Mouse (Mus musculus) liver, postnatal 0 days (tissue): ENCODE data around the gene Hlcs. TPM values are rescaled to one million over a fixed set of nuclear protein-coding genes. Genes with fewer than 3 reads are reported as not detected.

Experiments
- ATAC-seq: fragments of 200-750 bp; cut with Nextera tagmentation; 2 replicates; pipeline ENCODE4 v1.8.0; 2017; ENCODE audit warnings: mild to moderate bottlenecking, moderate library complexity
- DNase-seq: peaks from one replicate; pipeline ENCODE4 v3.0.0-alpha.2; 2016
- H3K27ac ChIP-seq: fragments of 300-500 bp; sonication (generic); 2 replicates; pipeline ENCODE4 v1.5.1; 2014; ENCODE audit warnings: antibody characterized with exemption, moderate library complexity, mild to moderate bottlenecking, low read depth
- H3K27me3 ChIP-seq: fragments of 300-500 bp; sonication (generic); 2 replicates; pipeline ENCODE4 v1.6.1; 2014; ENCODE audit warnings: low read length, control low read depth, mixed read lengths; ENCODE audit not compliant: insufficient read depth
- H3K36me3 ChIP-seq: fragments of 300-500 bp; sonication (generic); replicated peaks from 2 replicates; pipeline ENCODE4 v1.6.1; 2014; ENCODE audit warnings: mild to moderate bottlenecking, control low read depth, low read length, moderate library complexity, mixed read lengths; ENCODE audit not compliant: insufficient read depth
- H3K4me1 ChIP-seq: fragments of 300-500 bp; sonication (generic); 2 replicates; pipeline ENCODE4 v1.6.1; 2014; ENCODE audit warnings: antibody characterized with exemption, mild to moderate bottlenecking, control low read depth; ENCODE audit not compliant: insufficient read depth
- H3K4me2 ChIP-seq: fragments of 300-500 bp; sonication (generic); 2 replicates; pipeline ENCODE4 v1.6.1; 2014; ENCODE audit warnings: low read depth, mild to moderate bottlenecking, low read length, moderate library complexity, mixed read lengths
- H3K4me3 ChIP-seq: fragments of 300-500 bp; sonication (generic); 2 replicates; pipeline ENCODE4 v1.5.1; 2014; ENCODE audit warnings: low read depth, low read length
- H3K9ac ChIP-seq: fragments of 300-500 bp; sonication (generic); replicated peaks from 2 replicates; pipeline ENCODE4 v1.6.1; 2014; ENCODE audit warnings: mild to moderate bottlenecking, moderate library complexity
- H3K9me3 ChIP-seq: fragments of 300-500 bp; sonication (generic); 2 replicates; pipeline ENCODE4 v1.6.1; 2016; ENCODE audit warnings: mild to moderate bottlenecking, control low read depth, low read length, mixed read lengths
- CTCF ChIP-seq: sonication (generic); IDR thresholded peaks from 2 replicates; pipeline ENCODE4 v1.5.1; 2016; ENCODE audit warnings: antibody characterized with exemption, low read depth
- EP300 ChIP-seq: IDR thresholded peaks from 2 replicates; pipeline ENCODE4 v1.6.1; 2016; ENCODE audit warnings: antibody characterized with exemption, low read depth, mild to moderate bottlenecking
- WGBS: fragments of 180-500 bp; shearing (Covaris S2); extraction: QIAGEN DNeasy Blood & Tissue Kit; methylation state at CpG from one replicate; pipeline ENCODE4 v1.1.7; 2014; ENCODE audit not compliant: insufficient replicate concordance; 5-methylcytosine and 5-hydroxymethylcytosine counted together
- polyA plus RNA-seq: library from polyadenylated mRNA; unstranded; fragments of >200 nt; fragmentation: Nextera tagmentation; extraction: Ambion mirVana; gene quantifications from 2 replicates; pipeline ENCODE4 v1.2.1, GENCODE M21; 2015

Hlcs gene
- polyA plus RNA-seq, 1 experiment from 2014 or later: 2.9 TPM

DNA sequence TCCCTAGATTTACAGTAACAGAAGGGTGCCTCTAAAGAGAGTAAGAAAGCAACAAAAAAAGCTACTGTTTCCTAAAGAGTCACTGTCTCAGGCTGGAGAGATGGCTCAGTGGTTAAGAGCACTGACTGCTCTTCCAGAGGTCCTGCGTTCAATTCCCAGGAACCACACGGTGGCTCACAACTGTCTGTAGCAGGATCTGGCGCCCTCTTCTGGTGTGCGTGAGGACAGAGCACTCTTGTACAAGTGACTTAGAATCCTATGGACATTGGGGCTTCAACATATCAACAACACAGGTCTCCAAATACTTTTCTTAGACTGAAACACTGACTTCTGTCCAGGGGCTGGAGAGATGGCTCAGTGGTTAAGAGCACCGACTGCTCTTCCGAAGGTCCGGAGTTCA, 83.5 kb downstream of the Hlcs start:
- H3K9me3 ChIP-seq: no peaks in the 10 kb centered on the region
- no peak overlapping the region for H3K27ac ChIP-seq
- no peak overlapping the region for H3K4me2 ChIP-seq
- H3K36me3 ChIP-seq: no peaks in the 10 kb centered on the region; the same call in 1 of the 2 replicates
- 94% methylated on average over 7 of the region's 7 CpGs for WGBS
- no peak for ATAC-seq
- H3K9ac ChIP-seq: no peak overlapping the region
- 0 out of 2 replicates have a peak, but pooled peaks cover 3% of the 10 kb centered on the region for H3K4me1 ChIP-seq
- no peak overlapping the region for H3K4me3 ChIP-seq
- no peak for TF ChIP-seq EP300
- TF ChIP-seq CTCF: peak; percentile 39; the same call in 1 of the 2 replicates
- no peaks in the 10 kb centered on the region for H3K27me3 ChIP-seq
- DNase-seq: no peak

GRCm38 (mm10) chr16:94228858-94229555, 84.4 kb downstream of the Hlcs start:
- WGBS: 81% methylated on average over 18 of the region's 18 CpGs
- no peak for DNase-seq
- Histone ChIP-seq H3K9me3 (no peaks in the 10 kb centered on the region), H3K36me3 (no peaks in the 10 kb centered on the region; the same call in 1 of the 2 replicates), H3K27me3 (no peaks in the 10 kb centered on the region), H3K4me2 (no peak overlapping the region), H3K4me1 (no peaks in the 10 kb centered on the region; the same call in 1 of the 2 replicates), H3K9ac (no peak overlapping the region), H3K4me3 (no peak overlapping the region), H3K27ac (no peak overlapping the region)
- ATAC-seq: no peak
- TF ChIP-seq CTCF: no peak
- no peak for TF ChIP-seq EP300

- Histone ChIP-seq H3K4me3 (no peak overlapping the region), H3K36me3 (no peaks in the 10 kb centered on the region; the same call in 1 of the 2 replicates), H3K27ac (no peak overlapping the region), H3K4me1 (no peaks in the 10 kb centered on the region; the same call in 1 of the 2 replicates), H3K4me2 (no peak overlapping the region), H3K27me3 (no peaks in the 10 kb centered on the region), H3K9ac (no peak overlapping the region), H3K9me3 (no peaks in the 10 kb centered on the region)
- ATAC-seq (no peak), DNase-seq (no peak)
- WGBS: 80% methylated on average over 18 of the region's 18 CpGs
- no peak for TF ChIP-seq EP300
- no peak for TF ChIP-seq CTCF
Measured at GRCm38 (mm10) chr16:94227328-94228018, 85.9 kb downstream of the Hlcs start.

DNA sequence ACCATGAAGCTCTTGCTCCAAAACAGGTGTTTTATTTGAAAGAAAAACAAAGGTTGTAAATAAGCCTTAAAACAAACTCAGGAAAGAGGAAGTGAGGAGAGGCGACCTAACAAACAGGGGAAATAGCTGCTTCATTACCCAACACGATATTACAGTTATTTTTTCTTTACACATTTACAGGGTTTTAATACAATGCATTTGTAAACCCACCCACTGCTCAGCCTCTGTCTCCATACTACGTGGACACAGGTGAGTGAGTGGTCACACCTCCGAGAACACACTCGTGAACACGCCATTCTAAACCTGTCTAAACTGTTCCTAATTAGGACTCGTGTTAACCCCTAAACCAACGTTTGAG, 90.0 kb downstream of the Hlcs start:
- Histone ChIP-seq H3K9ac (peak overlapping the region; percentile 51; the same call in 1 of the 2 replicates), H3K27me3 (no peaks in the 10 kb centered on the region), H3K9me3 (no peaks in the 10 kb centered on the region), H3K36me3 (no peaks in the 10 kb centered on the region; the same call in 1 of the 2 replicates), H3K4me3 (peak overlapping the region; percentile 21; the same call in 1 of the 2 replicates), H3K27ac (peak overlapping the region; percentile 85), H3K4me1 (no peaks in the 10 kb centered on the region; the same call in 1 of the 2 replicates), H3K4me2 (peak overlapping the region; percentile 54)
- peak; percentile 35 for ATAC-seq
- no peak for DNase-seq
- WGBS: 40% methylated on average over 8 of the region's 8 CpGs
- TF ChIP-seq CTCF (no peak), EP300 (no peak)

DNA sequence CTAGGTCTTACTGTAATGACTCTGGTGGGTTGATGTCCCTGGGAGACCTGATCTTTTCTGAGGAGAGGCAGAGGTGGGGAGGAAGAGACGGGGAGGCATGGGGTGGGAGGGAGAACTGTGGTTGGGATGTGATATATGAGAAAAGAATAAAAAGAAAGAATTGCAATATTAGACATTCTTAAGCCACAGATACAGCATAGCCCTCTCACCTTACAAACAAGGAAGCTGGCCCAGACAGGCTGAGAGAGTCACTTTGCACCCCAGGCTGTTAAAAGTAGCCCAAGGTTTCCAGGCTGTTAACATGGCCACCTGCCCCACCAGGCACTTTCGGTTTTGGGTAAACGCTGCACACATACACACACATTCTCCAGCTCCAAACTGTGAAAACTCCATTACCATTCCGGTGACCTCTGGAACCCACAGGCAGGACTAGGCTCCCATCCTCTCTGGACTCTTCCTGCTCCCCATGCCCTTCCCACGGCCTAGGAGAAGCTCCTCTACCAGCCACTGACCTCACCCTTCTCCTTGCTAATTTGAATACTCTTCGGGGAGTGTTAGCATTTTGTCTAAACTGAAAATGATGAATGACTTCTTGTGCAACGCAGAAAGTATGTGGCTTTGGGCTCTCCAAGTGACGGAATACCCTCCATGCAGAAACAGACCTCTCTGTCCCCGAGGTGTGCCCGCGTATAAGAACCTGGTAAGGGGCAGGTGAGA, 90.6 kb downstream of the Hlcs start:
- H3K27ac ChIP-seq: peak overlapping the region; percentile 85
- peak; percentile 48 for ATAC-seq
- no peak for DNase-seq
- no peaks in the 10 kb centered on the region for H3K36me3 ChIP-seq
- H3K4me1 ChIP-seq: no peaks in the 10 kb centered on the region; the same call in 1 of the 2 replicates
- peak overlapping the region; percentile 51; the same call in 1 of the 2 replicates for H3K9ac ChIP-seq
- WGBS: 42% methylated on average over 11 of the region's 11 CpGs
- H3K4me2 ChIP-seq: peak overlapping the region; percentile 54
- no peaks in the 10 kb centered on the region for H3K9me3 ChIP-seq
- H3K27me3 ChIP-seq: no peaks in the 10 kb centered on the region
- TF ChIP-seq EP300 (no peak), CTCF (no peak)
- H3K4me3 ChIP-seq: peak overlapping the region; percentile 21; the same call in 1 of the 2 replicates
